Mouse (Mus musculus) fibroblast of lung, adult 2 months (primary cell): ENCODE results near the gene Acbd5.
"Not testable (repeated sequence)": the region's sequence is repeated elsewhere in the genome, so short reads cannot be mapped to it uniquely, and the experiment has no call there.

Experiments used
- DNase-seq: peaks from one replicate; pipeline ENCODE4 v3.0.0-alpha.2; 2011; ENCODE audit warnings: low read depth

Gene Acbd5

GRCm38 (mm10) chr2:23067552-23068369 lies at the start of gene Acbd5:
TSS of gene Acbd5 (plus strand) at chr2:23068167.
- peak; percentile 91 for DNase-seq

DNA sequence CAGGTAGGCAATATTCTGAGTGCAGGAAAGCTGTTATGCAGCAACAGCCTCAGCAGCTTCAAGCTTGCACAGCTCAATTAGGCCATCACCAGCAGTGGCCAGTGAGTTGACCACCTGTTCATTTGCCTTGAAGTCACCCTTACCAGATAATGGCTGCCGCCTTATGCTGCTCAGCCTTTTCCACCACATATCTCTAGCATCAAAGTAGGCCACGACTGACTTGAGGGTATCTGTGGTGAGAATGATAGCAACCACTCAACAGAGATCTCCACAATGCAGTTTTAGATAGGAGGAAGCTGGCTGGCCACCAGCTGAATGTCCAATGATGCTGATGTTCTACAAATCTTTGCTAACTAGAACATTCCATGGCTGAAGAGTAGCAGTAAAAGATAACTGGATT lies 48.8 kb upstream of the Acbd5 start:
- no peak for DNase-seq

DNA sequence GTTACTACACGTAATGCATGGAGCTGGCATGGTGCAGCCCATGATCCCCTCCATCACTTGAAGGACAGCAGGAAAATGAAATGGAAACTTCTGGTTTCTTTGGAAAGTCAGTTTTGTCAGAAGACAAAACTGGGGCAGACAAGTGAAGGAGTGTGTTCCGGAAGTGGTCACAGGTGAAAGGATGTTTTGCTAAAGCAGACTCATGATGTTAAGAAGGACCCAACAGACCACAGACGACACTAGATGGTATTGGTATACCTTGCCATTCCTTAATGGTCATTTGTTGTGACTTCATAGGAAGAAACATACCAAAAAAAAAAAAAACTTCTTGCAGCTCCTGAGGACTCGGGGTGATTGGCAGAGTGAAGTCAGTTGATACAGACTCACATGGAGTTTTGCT lies 46.6 kb upstream of the Acbd5 start:
- DNase-seq: no peak

DNA sequence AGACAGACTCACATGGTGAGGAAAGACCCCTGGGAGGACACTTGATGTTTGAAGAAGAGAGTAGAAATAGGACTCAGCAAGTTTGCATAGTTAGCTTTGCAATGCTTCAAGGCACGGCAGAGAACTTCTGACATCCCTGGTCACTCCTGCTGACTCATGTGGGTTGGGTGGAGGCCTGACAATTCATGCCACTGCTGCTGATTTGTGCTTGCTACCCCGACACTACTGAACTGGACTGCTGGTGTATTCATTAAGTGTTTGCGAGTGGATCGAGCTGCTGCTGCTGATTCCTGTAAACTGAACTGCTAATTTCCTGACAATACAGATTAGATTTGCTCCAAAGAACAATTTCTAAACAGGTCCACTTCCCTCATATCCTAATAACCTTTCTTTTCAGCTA lies 46.2 kb upstream of the Acbd5 start:
- DNase-seq: peak; percentile 55

- no peak for DNase-seq
Observed at GRCm38 (mm10) chr2:23023023-23023422, 44.9 kb upstream of the Acbd5 start.

DNA sequence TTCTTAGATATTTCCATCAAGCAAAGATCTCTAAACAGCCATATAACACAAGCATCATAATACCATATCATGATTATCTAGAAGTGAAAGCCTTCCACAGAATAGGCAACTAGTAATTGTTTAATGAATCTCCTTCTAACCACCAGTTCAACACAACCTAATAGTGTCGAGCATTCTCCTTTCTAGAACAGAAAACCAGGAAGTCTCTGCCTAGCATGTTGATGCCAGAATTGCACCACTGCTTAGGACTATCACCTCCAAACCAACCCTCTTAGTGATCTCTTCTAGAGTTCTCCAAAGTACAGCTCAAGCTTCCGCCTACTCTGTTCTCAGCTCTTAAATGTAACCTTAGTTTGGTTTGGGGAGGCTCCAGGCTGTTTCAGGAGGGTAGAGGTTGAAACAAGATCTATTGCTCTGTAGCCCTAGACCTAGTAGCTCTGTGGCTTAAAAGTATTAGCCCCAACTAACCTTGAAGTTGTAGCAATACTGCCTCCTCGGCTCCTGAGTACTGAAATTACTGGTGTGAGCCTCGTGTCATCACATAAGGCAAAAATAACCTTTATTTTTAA lies 44.2 kb upstream of the Acbd5 start:
- DNase-seq: no peak

- no peak for DNase-seq
Observed at GRCm38 (mm10) chr2:23026379-23026778, 41.6 kb upstream of the Acbd5 start.

- DNase-seq: no peak
Observed at GRCm38 (mm10) chr2:23028826-23029225, 39.1 kb upstream of the Acbd5 start.

- DNase-seq: no peak
Observed at GRCm38 (mm10) chr2:23030631-23031030, 37.3 kb upstream of the Acbd5 start.

- peak; percentile 70 for DNase-seq
Observed at GRCm38 (mm10) chr2:23034692-23035435, 33.1 kb upstream of the Acbd5 start.

- DNase-seq: no peak
Observed at GRCm38 (mm10) chr2:23035467-23035866, 32.5 kb upstream of the Acbd5 start.

DNA sequence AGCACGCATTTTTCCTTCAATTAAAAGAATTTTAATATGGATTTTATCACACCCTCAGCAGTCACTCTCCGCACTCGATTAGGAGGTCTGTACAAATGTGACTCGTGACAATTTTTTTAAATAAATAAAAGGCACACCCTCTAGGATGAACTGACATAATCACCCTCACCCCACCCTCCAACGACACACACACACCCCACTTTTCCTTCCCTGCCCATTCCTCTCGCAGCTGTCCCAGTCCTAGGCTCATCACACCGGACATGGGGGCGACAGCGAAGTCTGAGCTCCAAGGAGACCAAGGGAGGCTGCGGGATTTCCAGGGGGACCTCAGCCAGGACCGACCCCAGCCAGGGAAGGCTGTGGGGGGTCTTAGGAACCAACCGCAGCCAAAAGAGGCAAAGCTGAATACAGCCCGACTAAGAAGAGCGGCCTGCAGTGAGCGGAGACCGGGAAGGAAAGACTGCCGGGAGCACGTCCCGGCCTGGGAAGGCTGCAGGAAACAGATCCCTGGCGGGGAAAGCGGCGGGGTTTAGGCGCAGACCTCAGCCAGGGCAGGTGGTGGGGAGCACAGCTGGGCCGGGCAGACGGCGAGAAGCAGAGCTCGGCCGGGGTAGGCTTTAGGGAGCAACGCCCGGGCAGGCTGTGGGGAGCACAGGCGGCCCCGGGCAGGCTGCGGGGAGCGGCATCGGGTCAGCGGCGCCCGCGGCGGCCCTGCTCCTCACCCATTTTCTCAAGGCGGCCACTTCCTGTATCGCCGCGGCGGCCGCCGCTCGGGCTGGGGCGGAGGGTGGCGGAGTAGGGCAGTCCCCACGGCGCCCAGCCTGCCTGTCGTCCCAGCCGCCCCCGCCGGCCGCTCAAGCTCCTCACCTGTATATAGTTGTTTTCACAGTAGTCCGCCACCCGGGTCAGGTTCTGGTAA lies 28.6 kb upstream of the Acbd5 start:
- DNase-seq: no peak

DNA sequence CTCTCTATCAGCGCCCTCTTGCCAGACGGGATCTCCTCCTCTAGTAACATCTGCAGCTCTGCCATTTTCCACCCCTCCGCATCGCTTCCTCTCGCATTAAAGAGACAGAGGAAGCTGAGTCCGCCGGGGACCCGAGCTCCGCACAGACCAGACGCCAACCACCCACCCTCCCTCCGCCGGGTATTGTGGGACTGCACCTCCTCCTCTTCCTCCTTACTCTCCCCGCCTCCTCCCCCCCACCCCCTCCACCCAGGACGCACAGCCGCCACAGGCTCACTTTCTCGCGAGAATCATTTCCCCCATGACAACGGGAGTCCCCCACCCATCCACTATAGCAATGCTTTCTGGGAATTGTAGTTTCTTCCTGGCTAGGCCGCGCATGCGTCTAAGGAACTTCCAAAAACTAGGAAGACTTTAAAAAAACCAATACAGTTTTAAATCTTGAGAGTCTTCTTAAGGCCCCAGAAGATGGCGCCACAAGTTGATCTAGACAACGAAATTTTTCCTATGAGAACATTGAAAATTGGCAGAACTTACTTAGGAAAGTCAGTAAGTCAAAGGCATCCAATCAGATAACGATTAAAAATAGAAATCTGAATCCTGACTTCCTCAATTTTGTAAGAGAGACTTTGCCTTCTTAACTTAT lies 27.8 kb upstream of the Acbd5 start, which contains the start of gene Abi1:
Abi1 (minus strand) TSS at position 241 of the 646 bp plus-strand sequence.
- DNase-seq: peak; percentile 95

GRCm38 (mm10) chr2:23040690-23041089 lies 27.3 kb upstream of the Acbd5 start:
- DNase-seq: not testable (repeated sequence)

DNA sequence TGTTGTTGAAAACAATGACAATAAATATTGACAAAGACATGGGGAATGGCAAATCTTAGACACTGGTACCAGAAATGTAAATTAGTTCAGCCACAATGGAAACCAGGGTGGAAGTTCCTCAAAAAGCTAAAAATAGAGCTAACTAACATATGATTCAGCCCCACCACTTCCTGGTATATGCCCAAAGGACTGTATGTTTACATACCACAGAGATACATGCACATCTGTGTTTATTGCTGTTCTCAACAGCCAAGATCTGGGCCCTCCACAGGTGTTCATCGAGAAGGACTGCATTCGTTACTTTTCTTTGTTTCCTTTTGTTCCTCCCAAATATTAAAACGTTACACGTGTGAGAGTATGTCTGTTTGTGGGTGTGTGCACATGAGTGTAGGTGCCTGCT lies 26.5 kb upstream of the Acbd5 start:
- no peak for DNase-seq

- no peak for DNase-seq
Observed at GRCm38 (mm10) chr2:23042189-23042588, 25.8 kb upstream of the Acbd5 start.

- no peak for DNase-seq
Observed at GRCm38 (mm10) chr2:23045703-23046102, 22.3 kb upstream of the Acbd5 start.

DNA sequence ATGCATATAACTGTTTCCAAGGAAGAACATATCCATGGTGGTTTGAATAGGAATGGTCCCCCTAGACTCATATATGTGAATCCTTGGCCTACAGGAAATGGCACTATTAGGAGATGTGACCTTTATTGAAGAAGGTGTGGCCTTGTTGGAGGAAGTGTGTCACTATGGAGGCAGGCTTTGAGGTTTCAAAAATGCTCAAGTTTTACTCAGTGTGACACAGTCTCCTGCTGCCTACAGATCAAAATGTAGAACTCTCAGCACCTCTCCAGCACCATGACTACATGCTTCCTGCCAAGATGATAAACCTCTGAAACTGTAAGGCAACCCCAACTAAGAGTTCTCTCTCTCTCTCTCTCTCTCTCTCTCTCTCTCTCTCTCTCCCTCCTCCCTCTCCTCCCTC lies 20.0 kb upstream of the Acbd5 start:
- DNase-seq: no peak

GRCm38 (mm10) chr2:23051890-23052289 lies 16.1 kb upstream of the Acbd5 start:
- DNase-seq: no peak

- no peak for DNase-seq
Observed at GRCm38 (mm10) chr2:23052523-23052922, 15.4 kb upstream of the Acbd5 start.

GRCm38 (mm10) chr2:23068370-23068737 lies 387 bp downstream of the Acbd5 start:
- no peak for DNase-seq
